Mouse (Mus musculus): ENCODE measurements around the gene Ezr. TPM values are rescaled to one million over a fixed set of nuclear protein-coding genes. Genes with fewer than 3 reads are reported as not detected.

Gene Ezr
- polyA plus RNA-seq, 1 experiment from 2014 or later = 97.3 TPM

GRCm38 (mm10) chr17:6781273-6781672 is 1.3 kb downstream of the Ezr start:
- 30% methylated on average over 6 of the region's 6 CpGs for WGBS
- no peak overlapping the region for H3K27ac ChIP-seq (ENCODE audit: low read depth)

DNA sequence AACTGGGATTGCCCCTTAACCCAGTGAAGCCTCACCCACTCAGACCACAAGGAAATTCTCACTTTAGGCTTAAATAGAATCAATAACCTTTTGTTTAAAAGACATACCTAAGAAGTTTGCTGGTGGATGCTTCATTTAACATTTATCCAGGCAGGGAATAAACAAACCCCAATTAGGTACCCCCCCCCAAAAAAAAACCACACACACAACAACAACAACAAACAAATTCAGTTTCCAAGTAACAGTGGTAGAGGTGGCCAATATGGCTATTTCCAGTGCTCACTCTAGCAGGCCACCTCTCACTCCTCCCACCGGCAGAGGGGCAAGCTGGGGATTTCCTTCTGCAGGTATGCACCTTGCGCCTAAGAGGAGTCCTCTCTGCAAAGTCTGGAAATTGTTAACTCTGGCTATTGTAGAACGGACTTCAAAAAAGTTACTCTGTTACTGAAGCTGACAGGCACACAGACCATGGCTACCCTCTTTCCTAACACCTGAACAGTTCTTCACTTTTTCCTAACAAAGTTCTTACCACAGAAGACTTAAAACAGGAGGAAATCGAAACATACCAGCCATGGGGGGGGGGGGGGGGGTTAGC is 2.0 kb downstream of the Ezr start:
- WGBS = 43% methylated on average over 4 of the region's 4 CpGs
- peak overlapping the region; percentile 74 for H3K4me2 ChIP-seq
- no peak overlapping the region for H3K27ac ChIP-seq (ENCODE audit: low read depth)
- H3K36me3 ChIP-seq (ENCODE audit: insufficient read depth) = no peaks in the 10 kb centered on the region
- no peak for DNase-seq
- ATAC-seq (ENCODE audit: insufficient read depth) = no peak
- no peaks in the 10 kb centered on the region for H3K9me3 ChIP-seq (ENCODE audit: low read depth, low read length)
- peak overlapping the region; percentile 20; the same call in 1 of the 2 replicates for H3K9ac ChIP-seq
- H3K4me1 ChIP-seq (ENCODE audit: insufficient read depth) = peaks cover 20% of the 10 kb centered on the region
- H3K27me3 ChIP-seq (ENCODE audit: insufficient read depth, low read length) = peaks cover 20% of the 10 kb centered on the region
- H3K4me3 ChIP-seq (ENCODE audit: low read depth, low read length) = peak overlapping the region; percentile 78
- TF ChIP-seq CTCF (IDR thresholded peaks at IDR 0.05; ENCODE audit: low read depth) = no peak

More at GRCm38 (mm10) chr17:6781273-6781672, 1.3 kb downstream of the Ezr start:
- Histone ChIP-seq H3K9ac (peak overlapping the region; percentile 84), H3K4me3 (ENCODE audit: low read depth, low read length) (peak overlapping the region; percentile 78), H3K9me3 (ENCODE audit: low read depth, low read length) (no peaks in the 10 kb centered on the region), H3K4me2 (peak overlapping the region; percentile 74), H3K4me1 (ENCODE audit: insufficient read depth) (peaks cover 20% of the 10 kb centered on the region), H3K36me3 (ENCODE audit: insufficient read depth) (no peaks in the 10 kb centered on the region), H3K27me3 (ENCODE audit: insufficient read depth, low read length) (peaks cover 20% of the 10 kb centered on the region)
- TF ChIP-seq CTCF (IDR thresholded peaks at IDR 0.05; ENCODE audit: low read depth) = no peak
- DNase-seq (no peak), ATAC-seq (ENCODE audit: insufficient read depth) (no peak)

DNA sequence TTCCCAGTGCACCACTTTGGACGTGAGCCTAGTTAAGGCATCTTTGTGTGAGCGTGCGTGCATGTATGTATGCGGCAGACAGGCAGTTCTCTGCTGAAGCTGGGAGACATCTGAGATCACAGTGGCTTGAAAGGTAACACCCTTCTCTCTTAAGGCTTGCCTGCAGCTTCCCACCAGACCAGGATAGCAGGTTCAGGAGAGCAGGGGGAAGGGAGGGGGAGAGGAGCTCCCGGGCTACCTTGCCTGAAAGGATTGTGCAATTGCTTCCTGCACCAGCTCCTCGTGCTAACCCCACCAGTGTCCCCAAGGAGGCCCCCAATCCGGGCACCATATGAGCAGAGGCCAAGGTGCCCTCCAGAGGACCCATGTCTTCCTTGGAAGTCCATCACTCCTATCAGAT is 3.0 kb downstream of the Ezr start:
- WGBS = 25% methylated on average over 6 of the region's 7 CpGs
- DNase-seq (peak; percentile 18), ATAC-seq (ENCODE audit: insufficient read depth) (no peak)
- H3K4me2 ChIP-seq = peak overlapping the region; percentile 74
- H3K27me3 ChIP-seq (ENCODE audit: insufficient read depth, low read length) = peaks cover 20% of the 10 kb centered on the region
- peak overlapping the region; percentile 78; the same call in 1 of the 2 replicates for H3K4me3 ChIP-seq (ENCODE audit: low read depth, low read length)
- H3K9ac ChIP-seq = no peak overlapping the region
- peaks cover 20% of the 10 kb centered on the region for H3K4me1 ChIP-seq (ENCODE audit: insufficient read depth)
- no peaks in the 10 kb centered on the region for H3K9me3 ChIP-seq (ENCODE audit: low read depth, low read length)
- no peak for TF ChIP-seq CTCF (IDR thresholded peaks at IDR 0.05; ENCODE audit: low read depth)
- H3K36me3 ChIP-seq (ENCODE audit: insufficient read depth) = no peaks in the 10 kb centered on the region
- H3K27ac ChIP-seq (ENCODE audit: low read depth) = peak overlapping the region; percentile 58; the same call in 1 of the 2 replicates

DNA sequence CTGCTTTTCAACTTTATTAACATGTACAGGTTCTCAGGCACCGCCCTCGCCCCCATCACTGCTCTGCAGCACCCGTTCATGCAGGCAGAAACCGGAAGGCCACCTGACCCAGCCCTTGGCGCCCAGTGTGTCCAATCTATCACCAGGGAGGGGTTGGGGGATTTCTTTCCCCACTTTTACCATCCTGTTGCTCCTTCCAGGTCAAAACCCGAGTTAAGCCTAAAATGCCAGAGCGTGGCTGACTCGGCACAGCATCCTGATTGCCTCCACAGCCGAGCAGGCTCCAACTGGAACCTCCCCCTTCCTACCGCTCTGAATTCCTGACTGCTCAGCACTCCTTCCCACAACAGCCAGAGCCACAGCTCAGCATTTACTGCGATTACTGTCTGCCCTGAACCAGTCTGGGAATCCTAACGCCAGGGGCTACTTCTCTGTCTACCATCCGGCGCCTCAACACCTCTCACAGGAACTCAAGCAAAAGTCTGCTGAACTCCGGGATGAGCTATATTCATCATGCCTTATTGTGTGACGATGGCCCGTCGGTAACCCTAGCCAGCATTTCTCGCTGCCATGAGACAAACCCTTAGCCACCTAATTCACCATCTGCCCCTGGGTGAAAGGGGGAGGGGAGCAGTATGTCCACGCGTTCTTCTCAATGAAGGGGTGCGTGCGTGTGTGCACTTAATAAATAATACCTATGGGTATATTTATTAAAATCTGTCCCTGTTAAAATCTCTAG is 3.6 kb downstream of the Ezr start:
- no peak for TF ChIP-seq CTCF (IDR thresholded peaks at IDR 0.05; ENCODE audit: low read depth)
- Histone ChIP-seq H3K27ac (ENCODE audit: low read depth) (peak overlapping the region; percentile 58; the same call in 1 of the 2 replicates), H3K4me2 (peak overlapping the region; percentile 74), H3K9ac (peak overlapping the region; percentile 44), H3K4me1 (ENCODE audit: insufficient read depth) (peaks cover 16% of the 10 kb centered on the region), H3K36me3 (ENCODE audit: insufficient read depth) (no peaks in the 10 kb centered on the region), H3K27me3 (ENCODE audit: insufficient read depth, low read length) (peaks cover 20% of the 10 kb centered on the region), H3K9me3 (ENCODE audit: low read depth, low read length) (no peaks in the 10 kb centered on the region), H3K4me3 (ENCODE audit: low read depth, low read length) (peak overlapping the region; percentile 78)
- peak; percentile 52; the same call in 1 of the 2 replicates for ATAC-seq (ENCODE audit: insufficient read depth)
- peak; percentile 77 for DNase-seq
- WGBS = 6% methylated on average over 23 of the region's 23 CpGs

DNA sequence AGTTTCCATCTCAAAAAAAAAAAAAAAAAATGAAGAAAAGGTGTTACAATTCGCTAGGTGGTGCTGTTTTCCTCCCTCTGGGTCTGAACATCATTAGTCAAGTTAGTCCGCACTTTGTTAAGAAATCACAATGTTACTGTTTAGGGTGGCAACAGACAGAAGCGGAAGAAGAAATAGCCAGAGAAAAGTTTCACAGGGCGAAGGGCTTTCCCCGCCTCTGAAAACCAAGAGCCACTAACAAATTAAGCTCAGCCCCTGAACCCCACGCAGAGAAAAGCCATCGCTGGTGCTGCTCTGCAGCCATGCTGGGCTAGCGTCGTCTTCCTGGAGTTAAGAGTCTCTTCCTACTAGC is 4.3 kb downstream of the Ezr start:
- no peak for ATAC-seq (ENCODE audit: insufficient read depth)
- H3K4me2 ChIP-seq = peak overlapping the region; percentile 74
- no peaks in the 10 kb centered on the region for H3K36me3 ChIP-seq (ENCODE audit: insufficient read depth)
- peaks cover 20% of the 10 kb centered on the region for H3K27me3 ChIP-seq (ENCODE audit: insufficient read depth, low read length)
- H3K9ac ChIP-seq = no peak overlapping the region
- H3K4me3 ChIP-seq (ENCODE audit: low read depth, low read length) = peak overlapping the region; percentile 78
- peak; percentile 85 for DNase-seq
- H3K9me3 ChIP-seq (ENCODE audit: low read depth, low read length) = no peaks in the 10 kb centered on the region
- WGBS = under 1% methylated on average over 9 of the region's 9 CpGs
- H3K4me1 ChIP-seq (ENCODE audit: insufficient read depth) = peaks cover 13% of the 10 kb centered on the region
- H3K27ac ChIP-seq (ENCODE audit: low read depth) = 0 out of 2 replicates have a peak overlapping the region, but pooled peaks have one; percentile 42
- peak; percentile 65 for TF ChIP-seq CTCF (IDR thresholded peaks at IDR 0.05; ENCODE audit: low read depth)

GRCm38 (mm10) chr17:6777629-6778331 is 4.8 kb downstream of the Ezr start:
- H3K36me3 ChIP-seq (ENCODE audit: insufficient read depth) = no peaks in the 10 kb centered on the region
- 46% methylated on average over 12 of the region's 12 CpGs for WGBS
- peak overlapping the region; percentile 74 for H3K4me2 ChIP-seq
- H3K9ac ChIP-seq = no peak overlapping the region
- peaks cover 20% of the 10 kb centered on the region for H3K27me3 ChIP-seq (ENCODE audit: insufficient read depth, low read length)
- TF ChIP-seq CTCF (IDR thresholded peaks at IDR 0.05; ENCODE audit: low read depth) = no peak
- ATAC-seq (ENCODE audit: insufficient read depth) (no peak), DNase-seq (peak; percentile 21)
- no peaks in the 10 kb centered on the region for H3K9me3 ChIP-seq (ENCODE audit: low read depth, low read length)
- no peak overlapping the region for H3K27ac ChIP-seq (ENCODE audit: low read depth)
- peaks cover 13% of the 10 kb centered on the region for H3K4me1 ChIP-seq (ENCODE audit: insufficient read depth)
- no peak overlapping the region for H3K4me3 ChIP-seq (ENCODE audit: low read depth, low read length)

DNA sequence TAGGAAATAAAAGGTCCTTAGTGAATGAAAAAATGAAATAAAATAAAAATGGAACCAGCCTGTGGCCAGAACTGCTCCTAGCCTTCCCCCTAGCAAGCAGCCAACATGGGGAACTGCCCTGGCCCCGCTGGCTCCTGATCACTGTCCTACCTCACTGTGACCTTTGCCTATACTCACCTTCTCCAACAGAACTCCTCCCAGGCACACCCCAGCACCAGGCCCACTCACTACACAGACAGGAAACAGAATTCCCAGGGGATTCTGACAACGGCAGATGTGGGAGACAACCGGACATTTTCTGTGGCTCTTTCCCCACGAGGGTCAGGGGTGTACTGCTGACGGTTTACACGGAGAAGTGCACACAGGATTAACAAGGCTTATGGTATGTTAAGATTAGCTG is 5.5 kb downstream of the Ezr start:
- no peaks in the 10 kb centered on the region for H3K36me3 ChIP-seq (ENCODE audit: insufficient read depth)
- ATAC-seq (ENCODE audit: insufficient read depth) (no peak), DNase-seq (no peak)
- peaks cover 17% of the 10 kb centered on the region for H3K27me3 ChIP-seq (ENCODE audit: insufficient read depth, low read length)
- H3K4me2 ChIP-seq = no peak overlapping the region
- WGBS = 54% methylated on average over 6 of the region's 6 CpGs
- H3K9me3 ChIP-seq (ENCODE audit: low read depth, low read length) = no peaks in the 10 kb centered on the region
- peak overlapping the region; percentile 54; the same call in 1 of the 2 replicates for H3K27ac ChIP-seq (ENCODE audit: low read depth)
- H3K4me1 ChIP-seq (ENCODE audit: insufficient read depth) = peaks cover 19% of the 10 kb centered on the region
- H3K9ac ChIP-seq = no peak overlapping the region
- no peak for TF ChIP-seq CTCF (IDR thresholded peaks at IDR 0.05; ENCODE audit: low read depth)
- no peak overlapping the region for H3K4me3 ChIP-seq (ENCODE audit: low read depth, low read length)

Data from lung, embryonic 14.5 days (tissue).